ENCODE assay signal across 20 mouse cellular contexts in the genomic region with DNA sequence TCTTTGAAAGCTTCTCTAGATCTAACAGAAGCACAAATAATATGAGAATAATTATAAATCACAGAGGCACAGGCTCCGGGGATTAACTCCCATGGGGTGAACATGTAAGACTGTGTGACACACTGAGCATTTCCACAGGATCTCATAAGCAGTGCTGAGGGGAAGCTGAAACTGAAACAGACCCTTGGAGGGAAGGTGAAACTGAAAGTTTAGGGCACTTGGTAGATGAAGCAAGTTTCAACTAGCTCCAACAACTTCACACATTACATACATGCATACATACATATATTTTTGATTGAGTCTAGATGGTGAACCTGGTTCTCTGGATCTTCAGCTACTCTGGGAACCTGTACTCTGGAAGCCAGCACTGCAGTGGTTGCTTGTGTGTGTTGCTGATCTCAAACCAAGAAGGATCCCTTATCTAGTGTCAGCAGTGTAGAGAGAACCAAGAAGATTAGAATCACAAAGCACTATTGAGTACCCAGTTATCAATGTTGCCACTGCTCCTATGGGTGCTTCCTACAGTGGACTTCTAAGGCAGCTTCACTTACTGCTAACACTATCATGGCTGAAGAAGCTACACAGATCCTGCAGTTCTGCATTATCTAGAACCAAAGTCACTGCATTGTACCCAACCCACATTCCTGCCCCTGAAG. TPM values are rescaled to one million over a fixed set of nuclear protein-coding genes. Genes with fewer than 3 reads are reported as not detected.
A peak's percentile ranks its signal among the peaks of the same experiment; 100 is the strongest.
DNase-seq lines count a peak whose midpoint lies in the region; ATAC-seq and TF ChIP-seq lines count a peak whose summit lies in the region.
"Not testable (repeated sequence)": the region's sequence is repeated elsewhere in the genome, so short reads cannot be mapped to it uniquely, and the experiment has no call there.
"Had no signal": no experiment of that assay in that cellular context is flagged by ENCODE, and none has a peak within 500 bp of the region (broad histone marks: within the 10 kb centered on the region; RNA-seq: fewer than 3 reads in every experiment).

No protein-coding gene starts in this region.

- peak; percentile 69 to 70 for DNase-seq in B cell, adult 2 months
- peak; percentile 8 for DNase-seq in kidney, adult 2 months
- DNase-seq in thymus, postnatal 0 days (ENCODE audit: low spot score): peak; percentile 43

- not testable (repeated sequence) for H3K79me2 ChIP-seq in macrophage (ENCODE audit: inconsistent target)

- peak; percentile 91 for ATAC-seq in activated CD4-positive, CD25-positive, alpha-beta regulatory T cell, adult 4 months
- peak; percentile 92 for ATAC-seq in granulocyte monocyte progenitor cell, adult 5-6 weeks (replicated peaks; ENCODE audit: poor library complexity, severe bottlenecking)
- ATAC-seq in neutrophil, adult 5-6 weeks (ENCODE audit: extremely low read depth, insufficient number of reproducible peaks, low FRiP score, poor library complexity, severe bottlenecking): peak; percentile 80; the same call in 1 of the 2 replicates

- TF ChIP-seq POLR2A in kidney, adult 2 months (IDR thresholded peaks at IDR 0.05; ENCODE audit: low read depth, low read length): not testable (repeated sequence)

- not testable (repeated sequence) for H3K27ac ChIP-seq in kidney, adult 2 months (ENCODE audit: insufficient read depth, low read depth, low read length)
- peak overlapping the region; percentile 64 for H3K27ac ChIP-seq in macrophage

- not testable (repeated sequence) for H3K36me3 ChIP-seq in kidney, adult 2 months (ENCODE audit: control insufficient read depth, insufficient read depth, low read length); macrophage (ENCODE audit: inconsistent target)

- TF ChIP-seq CTCF in kidney, adult 2 months (conservative IDR thresholded peaks at IDR 0.05; ENCODE audit: insufficient read depth, insufficient read length, low read depth, low read length): not testable (repeated sequence)

- not testable (repeated sequence) for H3K4me3 ChIP-seq in kidney, adult 2 months (ENCODE audit: insufficient read depth, low read depth, low read length); macrophage (ENCODE audit: inconsistent target)

- H3K4me1 ChIP-seq in kidney, adult 2 months (ENCODE audit: control insufficient read depth, insufficient read depth, low read length): not testable (repeated sequence)

- 78% methylated on average over 1 of the region's 1 CpGs for WGBS in kidney, adult 2 months
- WGBS in macrophage (ENCODE audit: missing documents): 0% methylated on average over 1 of the region's 1 CpGs

- H3K27me3 ChIP-seq in kidney, adult 2 months (replicated peaks; ENCODE audit: control insufficient read depth, insufficient read depth, low read length): not testable (repeated sequence)

RNA-seq across cellular contexts. Expression of gene Ms4a4d, which starts 3.7 kb away (rescaled TPM):
- 1 to 10 TPM; 4.1 to 4.9 TPM for polyA plus RNA-seq in activated CD4-positive, CD25-positive, alpha-beta regulatory T cell, adult 4 months (2017; shearing (Covaris generic))
- not detected in 2 replicates for total RNA-seq in granulocyte monocyte progenitor cell, adult 5-6 weeks (2014; fragmentation: Nextera tagmentation)
- total RNA-seq in granulocyte monocyte progenitor cell, adult 5-6 weeks (2017): not detected in 2 replicates
- 2.5 and 2.8 TPM in 2 replicates for polyA plus RNA-seq in kidney, adult 2 months (2012; rRNA removed)
- under 1 TPM in 4 of 26 experiments, not detected in 22; 0.38 to 0.81 (median 0.64) TPM for total RNA-seq in macrophage (2018; cell fraction: chromatin; rRNA removed)
- not detected for total RNA-seq in macrophage (2018; cell fraction: cytosol; rRNA removed)
- total RNA-seq in macrophage (2018; cell fraction: nucleus; rRNA removed): 1 to 10 TPM in 1 of 26 experiments, under 1 TPM in 4, not detected in 21; 0.46 to 1.3 (median 0.65) TPM
- polyA plus RNA-seq in macrophage (2018): not detected in 3 replicates
- 0.58 TPM in 1 of 2 replicates, not detected in the other for total RNA-seq in neutrophil, adult 5-6 weeks (2017)
- 2.0 and 2.4 TPM in 2 replicates for polyA plus RNA-seq in thymus, postnatal 0 days (2015; fragmentation: Nextera tagmentation; extraction: Ambion mirVana)
- total RNA-seq: forebrain, postnatal 0 days; layer of hippocampus, postnatal 10 days; left cerebral cortex, adult 2 months; left cerebral cortex, postnatal 36 days had no signal
- polyA plus RNA-seq: forebrain, postnatal 0 days; hindbrain, embryonic 13.5 days; midbrain, embryonic 13.5 days had no signal

RNA-seq across cellular contexts. Expression of gene Ms4a6b, which starts 24.0 kb away (rescaled TPM):
- 1,000 to 10,000 TPM; 1,243 to 1,295 TPM for polyA plus RNA-seq in activated CD4-positive, CD25-positive, alpha-beta regulatory T cell, adult 4 months (2017; shearing (Covaris generic))
- 39.1 and 44.2 TPM in 2 replicates for total RNA-seq in granulocyte monocyte progenitor cell, adult 5-6 weeks (2014; fragmentation: Nextera tagmentation)
- total RNA-seq in granulocyte monocyte progenitor cell, adult 5-6 weeks (2017): 28.3 and 30.5 TPM in 2 replicates
- 1.3 and 6.8 TPM in 2 replicates for polyA plus RNA-seq in kidney, adult 2 months (2012; rRNA removed)
- total RNA-seq in macrophage (2018; cell fraction: chromatin; rRNA removed): 100 to 1,000 TPM in 20 of 26 experiments, 10 to 100 TPM in 6; 18.4 to 667 (median 279) TPM
- total RNA-seq in macrophage (2018; cell fraction: cytosol; rRNA removed): 100 to 1,000 TPM; 132 to 513 (median 319) TPM
- total RNA-seq in macrophage (2018; cell fraction: nucleus; rRNA removed): 100 to 1,000 TPM in 23 of 26 experiments, 10 to 100 TPM in 3; 56.3 to 614 (median 322) TPM
- polyA plus RNA-seq in macrophage (2018): 182 to 404 TPM (median 188 TPM) in 3 replicates
- total RNA-seq in neutrophil, adult 5-6 weeks (2017): 108 and 112 TPM in 2 replicates
- 38.0 and 44.1 TPM in 2 replicates for polyA plus RNA-seq in thymus, postnatal 0 days (2015; fragmentation: Nextera tagmentation; extraction: Ambion mirVana)

RNA-seq across cellular contexts. Expression of gene Gm8369, which starts 54.6 kb away (rescaled TPM):
- 100 to 1,000 TPM; 497 to 564 TPM for polyA plus RNA-seq in activated CD4-positive, CD25-positive, alpha-beta regulatory T cell, adult 4 months (2017; shearing (Covaris generic))
- total RNA-seq in granulocyte monocyte progenitor cell, adult 5-6 weeks (2014; fragmentation: Nextera tagmentation): 4.9 and 9.0 TPM in 2 replicates
- total RNA-seq in granulocyte monocyte progenitor cell, adult 5-6 weeks (2017): 1.4 and 2.0 TPM in 2 replicates
- 0.18 and 3.0 TPM in 2 replicates for polyA plus RNA-seq in kidney, adult 2 months (2012; rRNA removed)
- 100 to 1,000 TPM in 1 of 26 experiments, 10 to 100 TPM in 21, 1 to 10 TPM in 4; 2.7 to 111 (median 42.1) TPM for total RNA-seq in macrophage (2018; cell fraction: chromatin; rRNA removed)
- 1 to 10 TPM in 22 of 26 experiments, under 1 TPM in 4; 0.85 to 8.7 (median 3.2) TPM for total RNA-seq in macrophage (2018; cell fraction: cytosol; rRNA removed)
- 10 to 100 TPM in 22 of 26 experiments, 1 to 10 TPM in 4; 1.7 to 88.4 (median 28.7) TPM for total RNA-seq in macrophage (2018; cell fraction: nucleus; rRNA removed)
- polyA plus RNA-seq in macrophage (2018): 0.80 to 5.0 TPM (median 2.0 TPM) in 3 replicates
- 335 and 348 TPM in 2 replicates for total RNA-seq in neutrophil, adult 5-6 weeks (2017)
- 0.41 and 0.91 TPM in 2 replicates for polyA plus RNA-seq in thymus, postnatal 0 days (2015; fragmentation: Nextera tagmentation; extraction: Ambion mirVana)
- total RNA-seq: forebrain, postnatal 0 days; heart, postnatal 25 days had no signal
- polyA plus RNA-seq: embryonic facial prominence, embryonic 11.5 days; forebrain, embryonic 11.5 days; heart, embryonic 14.5 days; hindbrain, embryonic 13.5 days; intestine, embryonic 14.5 days; lung, embryonic 16.5 days; midbrain, embryonic 13.5 days; neural tube, embryonic 13.5 days had no signal

Comparison
In these comparisons a context has a peak if more than half of its experiments do, and no peak if none do; other contexts are left out.
1. DNase-seq: peak in every context shown above with its lines; median percentile 70 in B cell, adult 2 months; 43 in thymus, postnatal 0 days; 8 in kidney, adult 2 months.
2. RNA of gene Gm8369, which starts 54.6 kb away (polyA plus RNA-seq): 497 to 564 TPM in activated CD4-positive, CD25-positive, alpha-beta regulatory T cell, adult 4 months; 0.18 to 3.0 TPM in kidney, adult 2 months, 0.80 to 5.0 TPM in macrophage and 0.41 to 0.91 TPM in thymus, postnatal 0 days; every median in the first group is over 10 times any median in the second.
3. Peak in every context shown above with its lines, with median percentiles within 50 percentile points of each other: ATAC-seq.